Mouse (Mus musculus) ES-E14 (cell line): ENCODE measurements around the gene Nectin1. TPM values are rescaled to one million over a fixed set of nuclear protein-coding genes. Genes with fewer than 3 reads are reported as not detected.

Experiments used
- DNase-seq: peaks from one replicate; pipeline ENCODE4 v3.0.0-alpha.2; 2013; ENCODE audit warnings: low read depth, low spot score
- H3K27ac ChIP-seq: 2 replicates; pipeline ENCODE4 v1.5.1; 2012; ENCODE audit warnings: low read depth, mild to moderate bottlenecking, low read length, moderate library complexity, mixed read lengths; ENCODE audit not compliant: poor library complexity, insufficient read depth, severe bottlenecking
- H3K36me3 ChIP-seq: 2 replicates; pipeline ENCODE4 v1.6.1; 2012; ENCODE audit warnings: mild to moderate bottlenecking, low read length, moderate library complexity, mixed read lengths; ENCODE audit not compliant: control insufficient read depth, poor library complexity, insufficient read depth, severe bottlenecking
- H3K4me1 ChIP-seq, 2 experiments: fragments of 150-350 bp in 1 of 2; sonication (generic) in 1 of 2; 2 replicates each; pipeline ENCODE4 v1.6.1; 2012; ENCODE audit warnings: low read length in 2 of 2, mild to moderate bottlenecking in 1 of 2, mixed read lengths in 1 of 2; ENCODE audit not compliant: control insufficient read depth in 2 of 2, insufficient read depth in 2 of 2, poor library complexity in 1 of 2
- H3K4me3 ChIP-seq, 2 experiments: fragments of 150-350 bp in 1 of 2; sonication (generic) in 1 of 2; 2 replicates each; pipeline ENCODE4 v1.5.1; 2012; ENCODE audit warnings: low read length in 2 of 2, low read depth in 1 of 2, mild to moderate bottlenecking in 1 of 2, mixed read lengths in 1 of 2; ENCODE audit not compliant: insufficient read depth in 1 of 2, poor library complexity in 1 of 2, severe bottlenecking in 1 of 2
- H3K9ac ChIP-seq: 2 replicates; pipeline ENCODE4 v1.6.1; 2012; ENCODE audit warnings: low read depth, mild to moderate bottlenecking, low read length, mixed read lengths; ENCODE audit not compliant: poor library complexity, insufficient read depth, severe bottlenecking
- H3K9me3 ChIP-seq: fragments of 150-350 bp; sonication (generic); 2 replicates; pipeline ENCODE4 v1.6.1; 2012; ENCODE audit warnings: low read depth, mild to moderate bottlenecking, low read length; ENCODE audit not compliant: control insufficient read depth, insufficient read depth
- CHD2 ChIP-seq: IDR thresholded peaks from 2 replicates; pipeline ENCODE4 v1.6.1; 2014; ENCODE audit warnings: mild to moderate bottlenecking, low read depth, low read length, inconsistent platforms
- HCFC1 ChIP-seq: IDR thresholded peaks from 2 replicates; pipeline ENCODE4 v1.6.1; 2012; ENCODE audit warnings: low read length, inconsistent platforms, borderline replicate concordance; ENCODE audit not compliant: insufficient read depth
- MAFK ChIP-seq: IDR thresholded peaks from 2 replicates; pipeline ENCODE4 v1.6.1; 2014; ENCODE audit warnings: mild to moderate bottlenecking, low read depth, low read length, inconsistent platforms; ENCODE audit not compliant: insufficient read depth
- ZC3H11A ChIP-seq: IDR thresholded peaks from 2 replicates; pipeline ENCODE4 v1.6.1; 2012; ENCODE audit warnings: low read depth, mild to moderate bottlenecking, inconsistent platforms, low read length, borderline replicate concordance
- ZNF384 ChIP-seq: IDR thresholded peaks from 2 replicates; pipeline ENCODE4 v1.6.1; 2012; ENCODE audit warnings: low read depth, low read length, inconsistent platforms
- in situ Hi-C, 2 experiments: fragments of 600-800 bp; cut with MboI; formaldehyde crosslinking; loops; one replicate each; pipeline ENCODE4 v1.15.1; 2025; ENCODE audit warnings: low sequenced_read_pairs in 2 of 2, inconsistent platforms in 1 of 2; ENCODE audit not compliant: unreplicated experiment in 2 of 2
- total RNA-seq: library from RNA; depleted of rRNA; stranded (reverse); fragments of 300-350 nt; gene quantifications from 2 replicates; pipeline ENCODE4 v1.2.3, GENCODE M21; 2012

Nectin1 gene
- total RNA-seq, 1 experiment, result 12.9 TPM

GRCm38 (mm10) chr9:43760078-43760477 lies 16.3 kb downstream of the Nectin1 start:
- Histone ChIP-seq H3K27ac (no peak overlapping the region), H3K9ac (no peak overlapping the region; the same call in 1 of the 2 replicates), H3K4me3 (no peak overlapping the region), H3K9me3 (no peaks in the 10 kb centered on the region), H3K4me1 (peaks cover 2 to 11% of the 10 kb centered on the region in 2 experiments; a peak in 2 of 4 replicates), H3K36me3 (no peaks in the 10 kb centered on the region; the same call in 1 of the 2 replicates)
- in situ Hi-C loops, result no loop called here
- DNase-seq, result no peak
- TF ChIP-seq MAFK (no peak), CHD2 (no peak), ZC3H11A (no peak), ZNF384 (no peak), HCFC1 (no peak)

GRCm38 (mm10) chr9:43761181-43761820 lies 17.5 kb downstream of the Nectin1 start:
- in situ Hi-C loops, result no loop called here
- TF ChIP-seq ZC3H11A (no peak), ZNF384 (no peak), CHD2 (no peak), HCFC1 (no peak), MAFK (no peak)
- Histone ChIP-seq H3K9me3 (no peaks in the 10 kb centered on the region), H3K4me3 (no peak overlapping the region), H3K27ac (no peak overlapping the region), H3K36me3 (no peaks in the 10 kb centered on the region; the same call in 1 of the 2 replicates), H3K4me1 (peaks cover 2 to 20% of the 10 kb centered on the region in 2 experiments; a peak in 2 of 4 replicates), H3K9ac (no peak overlapping the region)
- DNase-seq, result no peak

GRCm38 (mm10) chr9:43761941-43762340 lies 18.2 kb downstream of the Nectin1 start:
- H3K4me1 ChIP-seq, result peaks cover 2 to 20% of the 10 kb centered on the region in 2 experiments; a peak in 2 of 4 replicates

GRCm38 (mm10) chr9:43765419-43766179 lies 21.8 kb downstream of the Nectin1 start:
- H3K27ac ChIP-seq, result no peak overlapping the region

More at GRCm38 (mm10) chr9:43761941-43762340, 18.2 kb downstream of the Nectin1 start:
- H3K27ac ChIP-seq, result no peak overlapping the region
- no peaks in the 10 kb centered on the region; the same call in 1 of the 2 replicates for H3K36me3 ChIP-seq
- no peaks in the 10 kb centered on the region for H3K9me3 ChIP-seq
- in situ Hi-C loops, result no loop called here
- DNase-seq, result no peak
- H3K4me3 ChIP-seq, result no peak overlapping the region
- no peak overlapping the region for H3K9ac ChIP-seq
- no peak for TF ChIP-seq CHD2
- no peak for TF ChIP-seq HCFC1
- TF ChIP-seq MAFK, result no peak
- TF ChIP-seq ZNF384, result no peak
- no peak for TF ChIP-seq ZC3H11A

More at GRCm38 (mm10) chr9:43765419-43766179, 21.8 kb downstream of the Nectin1 start:
- no peaks in the 10 kb centered on the region; the same call in 1 of the 2 replicates for H3K36me3 ChIP-seq
- no peaks in the 10 kb centered on the region for H3K9me3 ChIP-seq
- TF ChIP-seq CHD2, result no peak
- no peak for TF ChIP-seq MAFK
- no peak for TF ChIP-seq HCFC1
- TF ChIP-seq ZC3H11A, result no peak
- no peak for TF ChIP-seq ZNF384
- H3K4me3 ChIP-seq, result no peak overlapping the region
- in situ Hi-C loops, result no loop called here
- H3K9ac ChIP-seq, result no peak overlapping the region
- DNase-seq, result no peak
- peaks cover 2 to 15% of the 10 kb centered on the region in 2 experiments; a peak in 2 of 4 replicates for H3K4me1 ChIP-seq
